Mouse (Mus musculus): Measurements from ENCODE around the gene Coro2b. TPM values are rescaled to one million over a fixed set of nuclear protein-coding genes. Genes with fewer than 3 reads are reported as not detected.
A peak's percentile ranks its signal among the peaks of the same experiment; 100 is the strongest.

Gene Coro2b
- polyA plus RNA-seq, 1 experiment from 2014 or later, result 11.0 TPM

DNA sequence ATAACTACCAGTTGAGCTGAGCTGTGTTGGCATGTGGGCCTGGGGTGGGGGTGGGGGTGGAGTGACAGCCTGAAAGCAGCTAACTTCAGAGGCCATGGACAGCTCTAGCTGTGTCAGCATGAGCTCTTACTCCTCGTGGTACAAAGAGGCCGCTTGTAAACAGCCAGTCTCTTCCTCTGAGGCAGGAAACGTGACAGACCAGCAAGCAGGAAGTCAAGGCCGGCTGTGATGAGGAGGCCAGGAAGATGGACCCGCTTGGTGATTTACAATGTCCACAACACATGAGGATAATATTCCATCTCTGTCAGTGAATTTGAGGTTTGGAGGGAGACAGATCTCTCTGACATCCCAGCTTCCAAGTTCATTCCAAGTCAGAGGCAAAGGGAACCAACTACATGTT, 111.6 kb downstream of the Coro2b start:
- no peaks in the 10 kb centered on the region; the same call in 1 of the 2 replicates for H3K4me1 ChIP-seq (replicated peaks; ENCODE audit: insufficient read depth, low read length)
- 0 out of 2 replicates have a peak, but pooled peaks cover 7% of the 10 kb centered on the region for H3K36me3 ChIP-seq (ENCODE audit: insufficient read depth, low read length)
- DNase-seq (ENCODE audit: low spot score) (peak; percentile 56), ATAC-seq (replicated peaks; ENCODE audit: low FRiP score, low read depth) (no peak)
- 38% methylated on average over 5 of the region's 5 CpGs for WGBS
- H3K9me3 ChIP-seq (replicated peaks; ENCODE audit: low read length), result no peaks in the 10 kb centered on the region
- no peak overlapping the region for H3K9ac ChIP-seq (ENCODE audit: low read depth, low read length)
- TF ChIP-seq CTCF (IDR thresholded peaks at IDR 0.05; ENCODE audit: low read depth), result no peak
- peak overlapping the region; percentile 71; the same call in 1 of the 2 replicates for H3K27ac ChIP-seq
- no peaks in the 10 kb centered on the region for H3K27me3 ChIP-seq (ENCODE audit: insufficient read depth, low read length)
- H3K4me3 ChIP-seq (replicated peaks; ENCODE audit: low read depth, low read length), result no peak overlapping the region
- H3K4me2 ChIP-seq (ENCODE audit: low read length), result no peak overlapping the region

DNA sequence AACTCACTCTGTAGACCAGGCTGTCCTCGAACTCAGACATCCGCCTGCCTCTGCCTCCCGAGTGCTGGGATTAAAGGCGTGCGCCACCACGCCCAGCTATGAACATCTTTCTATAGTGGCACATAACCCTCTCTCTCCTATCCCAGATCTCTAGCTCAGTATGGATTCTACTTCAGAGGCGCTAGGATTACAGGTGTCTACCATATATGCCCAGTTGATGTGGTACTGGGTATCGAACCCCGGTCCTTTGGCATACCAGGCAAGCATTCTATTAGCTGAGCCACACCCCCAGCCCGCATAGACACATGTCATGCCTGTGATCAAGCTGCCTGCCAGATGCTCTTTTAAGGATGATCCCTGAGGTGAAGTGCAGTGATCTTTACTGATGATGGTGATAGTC, 113.0 kb downstream of the Coro2b start:
- no peak for ATAC-seq (replicated peaks; ENCODE audit: low FRiP score, low read depth)

DNA sequence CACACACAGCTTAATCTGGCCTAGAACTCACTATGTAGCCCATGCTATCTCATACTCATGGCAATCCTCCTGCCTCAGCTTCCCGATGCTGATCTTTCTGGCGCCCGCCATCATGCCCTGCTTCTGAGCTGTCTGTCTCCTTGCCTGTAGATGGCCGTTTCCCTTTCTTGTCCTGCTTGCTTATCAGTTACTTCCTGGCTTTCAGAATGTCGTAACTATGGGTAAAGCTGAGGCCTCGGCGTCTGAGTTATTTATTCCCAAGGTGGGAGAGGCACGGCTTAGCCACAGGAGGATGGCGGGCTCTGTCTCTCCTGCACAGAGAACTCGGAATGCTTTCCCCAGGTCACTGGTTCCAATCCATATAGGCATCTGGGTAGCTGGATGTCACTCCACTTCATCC, 113.9 kb downstream of the Coro2b start:
- WGBS, result 74% methylated on average over 10 of the region's 10 CpGs
- no peak overlapping the region for H3K9ac ChIP-seq (ENCODE audit: low read depth, low read length)
- H3K9me3 ChIP-seq (replicated peaks; ENCODE audit: low read length), result no peaks in the 10 kb centered on the region
- no peak for TF ChIP-seq CTCF (IDR thresholded peaks at IDR 0.05; ENCODE audit: low read depth)
- DNase-seq (ENCODE audit: low spot score) (no peak), ATAC-seq (replicated peaks; ENCODE audit: low FRiP score, low read depth) (no peak)
- no peak overlapping the region for H3K4me2 ChIP-seq (ENCODE audit: low read length)
- H3K4me3 ChIP-seq (replicated peaks; ENCODE audit: low read depth, low read length), result no peak overlapping the region
- no peaks in the 10 kb centered on the region; the same call in 1 of the 2 replicates for H3K4me1 ChIP-seq (replicated peaks; ENCODE audit: insufficient read depth, low read length)
- no peaks in the 10 kb centered on the region for H3K27me3 ChIP-seq (ENCODE audit: insufficient read depth, low read length)
- no peak overlapping the region for H3K27ac ChIP-seq
- H3K36me3 ChIP-seq (ENCODE audit: insufficient read depth, low read length), result 0 out of 2 replicates have a peak, but pooled peaks cover 2% of the 10 kb centered on the region

More for the DNA sequence above, 113.0 kb downstream of the Coro2b start:
- DNase-seq (ENCODE audit: low spot score), result no peak
- WGBS, result 98% methylated on average over 10 of the region's 10 CpGs
- no peak overlapping the region for H3K9ac ChIP-seq (ENCODE audit: low read depth, low read length)
- no peaks in the 10 kb centered on the region; the same call in 1 of the 2 replicates for H3K4me1 ChIP-seq (replicated peaks; ENCODE audit: insufficient read depth, low read length)
- TF ChIP-seq CTCF (IDR thresholded peaks at IDR 0.05; ENCODE audit: low read depth), result no peak
- no peak overlapping the region for H3K4me3 ChIP-seq (replicated peaks; ENCODE audit: low read depth, low read length)
- H3K27ac ChIP-seq, result no peak overlapping the region
- no peaks in the 10 kb centered on the region for H3K9me3 ChIP-seq (replicated peaks; ENCODE audit: low read length)
- H3K27me3 ChIP-seq (ENCODE audit: insufficient read depth, low read length), result no peaks in the 10 kb centered on the region
- H3K4me2 ChIP-seq (ENCODE audit: low read length), result no peak overlapping the region
- 0 out of 2 replicates have a peak, but pooled peaks cover 2% of the 10 kb centered on the region for H3K36me3 ChIP-seq (ENCODE audit: insufficient read depth, low read length)

DNA sequence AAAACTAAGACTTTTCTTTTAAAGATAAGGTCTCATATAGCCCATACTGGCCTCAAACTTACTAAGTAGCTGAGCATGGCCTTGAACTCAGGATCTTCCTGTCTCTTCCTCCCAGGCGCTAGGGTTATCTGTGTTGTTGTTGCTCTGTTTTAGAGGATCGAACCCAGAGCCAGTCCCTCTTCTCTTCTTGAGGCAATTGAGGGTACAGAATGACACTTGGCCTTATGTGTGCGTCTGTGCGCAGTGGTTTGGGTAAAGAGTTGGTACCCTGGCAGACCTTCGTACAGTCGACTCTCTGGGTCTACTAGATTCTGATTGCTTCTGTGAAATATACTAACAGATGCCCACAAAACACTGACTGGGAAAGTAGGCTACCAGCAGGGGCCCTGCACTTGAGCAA, 114.9 kb downstream of the Coro2b start:
- Histone ChIP-seq H3K4me2 (ENCODE audit: low read length) (peak overlapping the region; percentile 46; the same call in 1 of the 2 replicates), H3K9me3 (replicated peaks; ENCODE audit: low read length) (no peaks in the 10 kb centered on the region), H3K36me3 (ENCODE audit: insufficient read depth, low read length) (0 out of 2 replicates have a peak, but pooled peaks cover 2% of the 10 kb centered on the region), H3K4me1 (replicated peaks; ENCODE audit: insufficient read depth, low read length) (no peaks in the 10 kb centered on the region; the same call in 1 of the 2 replicates), H3K4me3 (replicated peaks; ENCODE audit: low read depth, low read length) (no peak overlapping the region), H3K27ac (no peak overlapping the region), H3K9ac (ENCODE audit: low read depth, low read length) (no peak overlapping the region), H3K27me3 (ENCODE audit: insufficient read depth, low read length) (no peaks in the 10 kb centered on the region)
- no peak for ATAC-seq (replicated peaks; ENCODE audit: low FRiP score, low read depth)
- no peak for TF ChIP-seq CTCF (IDR thresholded peaks at IDR 0.05; ENCODE audit: low read depth)
- 93% methylated on average over 6 of the region's 6 CpGs for WGBS
- DNase-seq (ENCODE audit: low spot score), result no peak

GRCm38 (mm10) chr9:62421027-62421426, 115.8 kb downstream of the Coro2b start:
- Histone ChIP-seq H3K4me3 (replicated peaks; ENCODE audit: low read depth, low read length) (peak overlapping the region; percentile 10; the same call in 1 of the 2 replicates), H3K9ac (ENCODE audit: low read depth, low read length) (0 out of 2 replicates have a peak overlapping the region, but pooled peaks have one; percentile 36), H3K36me3 (ENCODE audit: insufficient read depth, low read length) (0 out of 2 replicates have a peak, but pooled peaks cover 2% of the 10 kb centered on the region), H3K27ac (peak overlapping the region; percentile 63; the same call in 1 of the 2 replicates), H3K27me3 (ENCODE audit: insufficient read depth, low read length) (no peaks in the 10 kb centered on the region), H3K4me1 (replicated peaks; ENCODE audit: insufficient read depth, low read length) (no peaks in the 10 kb centered on the region; the same call in 1 of the 2 replicates), H3K9me3 (replicated peaks; ENCODE audit: low read length) (no peaks in the 10 kb centered on the region), H3K4me2 (ENCODE audit: low read length) (peak overlapping the region; percentile 46)
- TF ChIP-seq CTCF (IDR thresholded peaks at IDR 0.05; ENCODE audit: low read depth), result no peak
- WGBS, result 3% methylated on average over 13 of the region's 13 CpGs
- peak; percentile 89 for DNase-seq (ENCODE audit: low spot score)
- peak; percentile 77 for ATAC-seq (replicated peaks; ENCODE audit: low FRiP score, low read depth)

DNA sequence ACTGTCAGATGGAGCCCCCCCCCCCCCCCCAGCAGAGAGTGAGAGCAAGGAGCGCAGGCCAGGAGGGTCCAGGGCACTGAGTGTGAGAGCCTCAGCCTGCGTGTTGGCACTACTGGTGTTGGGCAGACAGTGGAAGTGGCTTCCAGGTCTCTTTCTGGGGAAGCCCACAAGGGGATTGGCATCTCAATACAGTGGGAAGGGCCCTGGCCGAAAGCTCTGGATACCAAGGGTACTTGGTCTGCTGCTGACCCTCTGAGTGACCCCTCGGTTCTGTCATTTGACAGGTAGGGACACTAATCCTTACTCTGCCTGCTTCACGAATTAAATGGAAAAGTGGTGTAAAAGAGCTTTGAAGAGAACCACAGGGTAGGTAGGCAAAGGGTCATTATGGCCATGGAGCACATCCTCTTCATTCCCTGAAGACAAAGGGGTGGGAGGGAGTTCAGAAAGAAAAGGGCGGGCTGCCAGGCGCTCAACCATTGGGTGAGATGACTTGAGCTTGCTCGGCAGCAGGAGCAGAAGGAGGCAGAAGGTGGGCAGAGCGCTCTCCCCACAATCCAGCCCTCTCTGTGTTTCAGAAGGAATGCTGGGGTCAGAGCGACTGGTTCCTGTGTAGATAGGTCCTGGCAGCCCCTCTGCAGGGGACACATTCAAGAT, 116.5 kb downstream of the Coro2b start:
- H3K9ac ChIP-seq (ENCODE audit: low read depth, low read length), result no peak overlapping the region
- no peaks in the 10 kb centered on the region for H3K27me3 ChIP-seq (ENCODE audit: insufficient read depth, low read length)
- H3K27ac ChIP-seq, result peak overlapping the region; percentile 63; the same call in 1 of the 2 replicates
- no peaks in the 10 kb centered on the region for H3K9me3 ChIP-seq (replicated peaks; ENCODE audit: low read length)
- DNase-seq (ENCODE audit: low spot score) (peak; percentile 54), ATAC-seq (replicated peaks; ENCODE audit: low FRiP score, low read depth) (no peak)
- no peak overlapping the region for H3K4me3 ChIP-seq (replicated peaks; ENCODE audit: low read depth, low read length)
- H3K4me2 ChIP-seq (ENCODE audit: low read length), result peak overlapping the region; percentile 46
- TF ChIP-seq CTCF (IDR thresholded peaks at IDR 0.05; ENCODE audit: low read depth), result no peak
- H3K4me1 ChIP-seq (replicated peaks; ENCODE audit: insufficient read depth, low read length), result peaks cover under 1% of the 10 kb centered on the region; the same call in 1 of the 2 replicates
- 0 out of 2 replicates have a peak, but pooled peaks cover 2% of the 10 kb centered on the region for H3K36me3 ChIP-seq (ENCODE audit: insufficient read depth, low read length)
- 59% methylated on average over 10 of the region's 10 CpGs for WGBS
